Mouse (Mus musculus): ENCODE measurements around the gene Ugt1a6b. TPM values are rescaled to one million over a fixed set of nuclear protein-coding genes. Genes with fewer than 3 reads are reported as not detected.
"Not testable (repeated sequence)": the region's sequence is repeated elsewhere in the genome, so short reads cannot be mapped to it uniquely, and the experiment has no call there.

Ugt1a6b gene
- polyA plus RNA-seq, 1 experiment from 2014 or later, result 0.17 TPM

DNA sequence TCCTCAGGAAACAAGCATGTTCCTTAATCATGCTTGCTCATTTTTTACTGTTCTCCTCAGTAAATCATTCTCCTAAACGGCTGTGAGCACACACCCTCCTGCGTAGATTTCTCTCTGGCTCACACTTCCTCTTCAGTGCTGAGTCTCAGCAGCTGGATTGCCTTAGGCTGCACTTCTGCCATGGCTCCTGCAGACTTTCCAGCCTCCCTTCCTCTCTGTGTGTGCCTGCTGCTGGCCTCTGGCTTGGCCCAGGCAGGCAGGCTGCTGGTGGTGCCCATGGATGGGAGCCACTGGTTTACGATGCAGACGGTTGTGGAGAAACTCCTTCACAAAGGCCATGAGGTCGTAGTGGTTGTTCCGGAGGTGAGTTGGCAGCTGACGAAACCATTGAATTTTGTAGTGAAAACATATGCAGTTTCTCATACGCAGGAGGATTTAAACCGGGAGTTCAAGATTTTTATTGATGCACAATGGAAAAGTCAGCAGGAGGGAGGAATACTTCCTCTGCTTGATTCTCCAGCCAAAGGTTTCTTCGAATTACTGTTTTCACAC is 8.0 kb upstream of the Ugt1a6b start, which contains the start of gene Ugt1a7c:
Gene Ugt1a7c, plus strand, starts transcription at position 122 of the 552 bp plus-strand sequence.
- Histone ChIP-seq H3K4me3 (no peak within 1 kb of the TSS), H3K27me3 (no peaks in the 10 kb centered on the region), H3K9ac (no peak within 1 kb of the TSS), H3K9me3 (no peaks in the 10 kb centered on the region), H3K27ac (peak within 1 kb of the TSS; percentile 79), H3K36me3 (no peaks in the 10 kb centered on the region), H3K4me2 (no peak within 1 kb of the TSS), H3K4me1 (peaks cover 6% of the 10 kb centered on the region)
- ATAC-seq (ENCODE audit: insufficient number of reproducible peaks, insufficient read depth, low FRiP score, low TSS enrichment, low read depth), result no peak
- 40% methylated on average over 10 of the region's 10 CpGs for WGBS

DNA sequence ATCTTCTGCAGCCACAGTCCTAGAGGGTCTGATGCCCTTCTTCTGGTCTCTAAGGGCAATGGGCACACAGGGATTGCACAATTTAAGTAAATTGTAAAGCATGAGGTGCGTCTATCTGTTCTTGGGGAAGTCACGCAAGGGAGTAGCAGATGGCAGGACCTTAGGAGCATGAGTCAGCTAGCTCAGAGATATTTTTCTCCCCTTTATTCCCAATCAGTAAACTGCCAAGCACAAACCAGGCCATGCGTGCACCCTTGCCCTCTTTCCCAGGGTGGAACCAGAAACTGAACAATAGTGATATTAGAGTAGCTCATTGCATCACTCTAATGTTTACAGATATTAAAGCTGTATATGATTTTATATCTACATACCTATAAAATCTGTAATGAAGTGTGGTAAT is 4.5 kb upstream of the Ugt1a6b start:
- ATAC-seq (ENCODE audit: insufficient number of reproducible peaks, insufficient read depth, low FRiP score, low TSS enrichment, low read depth); H3K9ac ChIP-seq; H3K36me3 ChIP-seq; H3K27me3 ChIP-seq; H3K4me2 ChIP-seq; H3K27ac ChIP-seq; H3K9me3 ChIP-seq; H3K4me1 ChIP-seq; H3K4me3 ChIP-seq: not testable (repeated sequence)
- WGBS, result 85% methylated on average over 3 of the region's 3 CpGs

DNA sequence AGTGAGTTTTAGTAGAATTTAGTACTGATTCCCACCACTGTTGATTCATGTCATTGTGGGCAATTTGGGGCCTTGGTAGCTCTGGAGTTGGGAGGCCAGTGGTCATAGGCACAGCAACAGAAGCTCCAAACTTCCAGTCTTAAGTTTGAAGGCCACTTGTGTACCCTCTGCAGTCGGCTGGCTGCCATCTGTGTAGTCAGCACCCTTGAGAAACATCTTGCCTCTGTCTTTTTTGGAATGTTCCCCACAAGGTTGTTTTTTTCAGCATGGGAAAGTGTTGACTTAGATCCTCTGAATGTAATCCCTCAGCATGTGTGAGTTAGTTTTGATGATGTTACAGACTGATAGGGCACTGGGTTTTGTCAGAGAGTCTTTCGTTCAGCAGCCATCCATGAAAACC is 3.4 kb upstream of the Ugt1a6b start:
- H3K4me2 ChIP-seq; H3K36me3 ChIP-seq; H3K9me3 ChIP-seq; H3K9ac ChIP-seq; H3K27me3 ChIP-seq; H3K27ac ChIP-seq; H3K4me1 ChIP-seq; ATAC-seq (ENCODE audit: insufficient number of reproducible peaks, insufficient read depth, low FRiP score, low TSS enrichment, low read depth); H3K4me3 ChIP-seq: not testable (repeated sequence)
- WGBS, result 82% methylated on average over 2 of the region's 2 CpGs

DNA sequence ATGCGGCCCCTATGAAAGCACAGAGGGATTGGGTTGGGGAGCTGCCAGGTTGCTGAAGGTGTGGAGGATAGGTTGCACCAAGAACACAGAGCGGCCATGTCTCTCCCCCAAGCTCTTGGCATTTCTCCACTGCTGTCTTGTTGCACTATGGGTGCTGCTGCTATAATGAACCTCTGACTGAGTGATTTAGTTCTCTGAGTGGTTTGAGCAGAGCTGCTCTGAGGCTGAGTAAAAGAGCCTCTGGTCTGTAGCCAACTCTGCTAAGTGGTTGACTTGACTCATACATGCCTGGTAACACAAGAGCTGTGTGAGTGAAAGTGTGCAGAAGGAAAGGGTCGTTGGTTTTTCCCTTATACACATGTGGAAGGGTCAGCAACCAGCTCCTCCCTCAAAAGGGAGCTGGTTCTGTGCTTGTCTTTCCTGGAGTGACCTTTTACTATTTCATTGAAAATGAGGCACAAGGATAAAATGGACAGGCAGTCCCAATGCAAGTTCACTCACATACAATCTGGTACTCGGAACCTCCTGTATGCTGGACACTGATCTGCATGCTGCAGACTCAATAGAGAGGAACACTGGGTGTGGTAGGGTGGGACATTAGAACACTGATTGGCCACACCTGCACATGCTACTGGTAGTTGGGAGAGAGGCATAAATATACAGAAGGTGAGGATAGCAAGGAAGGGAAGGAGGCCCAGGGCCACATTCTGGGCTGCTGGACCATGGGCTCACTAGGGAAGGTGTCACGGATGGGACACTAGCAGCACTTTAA is 831 bp downstream of the Ugt1a6b start:
- H3K27ac ChIP-seq; ATAC-seq (ENCODE audit: insufficient number of reproducible peaks, insufficient read depth, low FRiP score, low TSS enrichment, low read depth); H3K4me3 ChIP-seq; H3K27me3 ChIP-seq; H3K4me1 ChIP-seq; H3K9ac ChIP-seq; H3K4me2 ChIP-seq; H3K9me3 ChIP-seq; H3K36me3 ChIP-seq: not testable (repeated sequence)
- 78% methylated on average over 5 of the region's 5 CpGs for WGBS

DNA sequence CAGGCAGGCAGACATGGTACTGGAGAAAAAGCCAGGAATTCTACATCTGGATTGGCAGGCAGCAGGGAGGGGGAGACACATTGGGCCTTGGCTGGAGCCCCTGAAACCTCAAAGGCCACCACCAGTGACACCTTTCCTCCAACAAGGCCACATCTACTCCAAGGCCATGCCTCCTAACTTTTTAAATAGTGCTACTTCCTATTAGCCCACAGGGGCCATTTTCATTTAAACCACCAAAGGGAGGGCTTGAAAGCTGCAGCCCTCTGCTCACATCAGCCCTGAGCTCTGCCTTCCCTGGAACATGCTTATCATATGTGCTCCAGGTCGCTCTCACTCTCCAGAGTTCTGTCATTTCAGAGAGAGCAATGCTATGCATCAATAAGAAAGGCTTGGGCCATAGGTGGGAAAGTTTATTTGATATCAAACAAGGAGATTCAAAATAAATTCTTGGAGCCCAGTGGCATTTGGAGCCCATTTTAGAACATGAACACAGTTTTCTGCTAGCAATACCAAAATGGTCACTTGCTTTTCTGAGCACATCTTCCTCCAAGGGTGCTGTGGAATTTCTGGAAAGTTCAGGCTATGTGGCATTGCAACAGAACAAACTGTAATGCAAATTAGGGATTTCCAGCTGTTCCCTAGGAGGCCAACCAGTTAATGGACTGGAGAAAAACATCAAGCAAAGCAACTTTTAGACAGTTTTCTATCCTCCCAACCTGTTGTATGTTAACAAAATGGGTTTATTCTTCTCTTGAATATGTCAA is 1.8 kb downstream of the Ugt1a6b start:
- no peak overlapping the region for H3K4me2 ChIP-seq
- no peak for ATAC-seq (ENCODE audit: insufficient number of reproducible peaks, insufficient read depth, low FRiP score, low TSS enrichment, low read depth)
- H3K27ac ChIP-seq, result no peak overlapping the region
- no peaks in the 10 kb centered on the region for H3K27me3 ChIP-seq
- H3K4me3 ChIP-seq, result no peak overlapping the region
- H3K36me3 ChIP-seq, result no peaks in the 10 kb centered on the region
- H3K9ac ChIP-seq, result no peak overlapping the region
- H3K4me1 ChIP-seq, result no peaks in the 10 kb centered on the region
- 86% methylated on average over 1 of the region's 1 CpGs for WGBS
- H3K9me3 ChIP-seq, result no peaks in the 10 kb centered on the region

DNA sequence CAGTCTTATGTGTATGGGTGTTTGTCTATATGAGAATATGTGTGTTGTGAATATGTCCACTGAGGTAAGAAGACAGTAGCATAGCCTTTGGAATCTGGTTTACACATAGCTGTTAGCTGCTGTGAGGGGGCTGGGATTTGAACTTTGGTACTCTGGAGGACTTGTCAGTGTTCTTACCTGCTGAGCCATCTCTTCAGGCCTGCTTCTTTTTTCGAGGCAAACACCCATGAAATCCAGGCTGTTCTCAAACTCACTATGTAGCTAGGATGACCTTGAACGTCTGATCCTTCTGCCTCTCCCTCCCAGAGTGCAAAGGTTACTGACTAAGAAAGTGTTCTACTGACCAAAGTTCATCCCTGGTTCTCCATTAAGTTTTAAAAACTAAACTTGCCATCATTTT is 2.6 kb downstream of the Ugt1a6b start:
- H3K27ac ChIP-seq, result no peak overlapping the region
- H3K36me3 ChIP-seq, result no peaks in the 10 kb centered on the region
- H3K27me3 ChIP-seq, result no peaks in the 10 kb centered on the region
- ATAC-seq (ENCODE audit: insufficient number of reproducible peaks, insufficient read depth, low FRiP score, low TSS enrichment, low read depth), result no peak
- no peak overlapping the region for H3K4me3 ChIP-seq
- H3K4me2 ChIP-seq, result no peak overlapping the region
- no peak overlapping the region for H3K9ac ChIP-seq
- no peaks in the 10 kb centered on the region for H3K9me3 ChIP-seq
- no peaks in the 10 kb centered on the region for H3K4me1 ChIP-seq
- 61% methylated on average over 2 of the region's 2 CpGs for WGBS

DNA sequence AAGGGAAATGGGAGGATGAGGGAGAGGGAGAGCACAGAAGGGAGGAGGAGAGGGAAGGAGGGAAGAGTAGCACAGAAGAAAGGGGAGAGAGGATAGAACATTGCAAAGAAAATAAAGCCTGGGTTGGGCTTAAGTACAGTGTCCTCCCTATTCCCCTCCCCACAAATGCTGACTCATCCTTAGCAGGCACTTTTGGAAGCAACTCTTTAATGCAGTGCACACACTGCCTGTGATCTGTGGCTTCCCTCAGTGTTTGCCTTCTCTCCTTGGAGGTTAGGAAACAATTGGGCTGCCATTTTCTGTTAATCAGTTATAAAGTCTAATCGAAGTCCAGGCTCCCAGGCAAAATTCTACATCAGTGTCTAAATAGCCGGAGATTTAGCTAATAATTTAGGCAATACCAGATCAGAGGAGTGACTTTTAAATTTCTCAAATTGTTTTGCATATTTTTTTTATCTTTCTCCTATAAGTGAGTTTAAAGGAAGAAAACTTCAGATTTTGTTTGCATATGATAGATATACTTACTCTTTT is 6.0 kb downstream of the Ugt1a6b start:
- H3K27me3 ChIP-seq; H3K4me3 ChIP-seq; H3K4me2 ChIP-seq; ATAC-seq (ENCODE audit: insufficient number of reproducible peaks, insufficient read depth, low FRiP score, low TSS enrichment, low read depth); H3K4me1 ChIP-seq; H3K9ac ChIP-seq; H3K27ac ChIP-seq; H3K36me3 ChIP-seq: not testable (repeated sequence)
- 75% methylated on average over 2 of the region's 2 CpGs for WGBS
- peaks cover 12% of the 10 kb centered on the region for H3K9me3 ChIP-seq

DNA sequence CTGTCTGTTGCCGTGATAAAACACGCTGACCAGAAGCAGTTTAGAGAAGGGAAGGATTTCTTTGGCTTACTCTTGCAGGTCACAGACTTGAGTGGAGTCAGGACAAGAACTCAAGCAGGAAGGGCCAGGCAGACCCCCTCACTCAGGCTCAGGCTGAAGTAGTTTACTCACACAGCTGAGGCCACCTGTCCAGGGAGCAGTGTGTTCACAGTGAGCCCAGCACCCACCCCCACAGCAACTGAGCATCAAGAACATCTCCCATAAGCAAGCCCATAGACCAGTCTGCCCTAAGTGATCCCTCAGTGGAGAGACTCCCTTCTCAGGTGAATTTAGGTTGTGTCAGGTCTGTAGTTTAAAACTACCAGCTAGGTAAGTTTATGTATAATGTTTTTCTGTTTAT is 6.6 kb downstream of the Ugt1a6b start:
- not testable (repeated sequence) for H3K9ac ChIP-seq; H3K4me3 ChIP-seq; H3K4me2 ChIP-seq; H3K4me1 ChIP-seq; ATAC-seq (ENCODE audit: insufficient number of reproducible peaks, insufficient read depth, low FRiP score, low TSS enrichment, low read depth); H3K27me3 ChIP-seq; H3K36me3 ChIP-seq; H3K27ac ChIP-seq
- 84% methylated on average over 2 of the region's 2 CpGs for WGBS
- H3K9me3 ChIP-seq, result peaks cover 12% of the 10 kb centered on the region

DNA sequence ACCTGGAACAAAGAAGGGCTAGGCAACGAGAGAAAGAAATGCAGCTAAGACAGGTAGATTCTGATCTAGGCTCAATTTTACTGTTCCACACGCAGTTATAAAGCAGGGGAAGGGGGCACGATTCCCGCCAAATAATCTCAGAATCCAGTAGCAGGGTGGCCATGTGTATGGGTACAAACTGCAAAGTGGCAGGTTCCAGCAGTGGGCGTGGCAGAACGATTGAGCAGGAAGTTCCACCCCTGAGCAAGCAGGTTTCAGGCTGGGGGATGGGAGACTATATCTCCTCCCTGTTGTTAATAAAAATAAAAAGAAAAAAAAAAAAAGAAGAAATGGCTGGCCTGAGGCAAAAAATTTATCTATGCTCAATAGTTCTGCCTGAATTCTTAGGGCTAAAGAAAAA is 9.7 kb downstream of the Ugt1a6b start:
- not testable (repeated sequence) for H3K4me2 ChIP-seq; ATAC-seq (ENCODE audit: insufficient number of reproducible peaks, insufficient read depth, low FRiP score, low TSS enrichment, low read depth); H3K27ac ChIP-seq; H3K36me3 ChIP-seq; H3K4me1 ChIP-seq; H3K27me3 ChIP-seq; H3K4me3 ChIP-seq; H3K9ac ChIP-seq
- 94% methylated on average over 6 of the region's 6 CpGs for WGBS
- peaks cover 12% of the 10 kb centered on the region for H3K9me3 ChIP-seq

DNA sequence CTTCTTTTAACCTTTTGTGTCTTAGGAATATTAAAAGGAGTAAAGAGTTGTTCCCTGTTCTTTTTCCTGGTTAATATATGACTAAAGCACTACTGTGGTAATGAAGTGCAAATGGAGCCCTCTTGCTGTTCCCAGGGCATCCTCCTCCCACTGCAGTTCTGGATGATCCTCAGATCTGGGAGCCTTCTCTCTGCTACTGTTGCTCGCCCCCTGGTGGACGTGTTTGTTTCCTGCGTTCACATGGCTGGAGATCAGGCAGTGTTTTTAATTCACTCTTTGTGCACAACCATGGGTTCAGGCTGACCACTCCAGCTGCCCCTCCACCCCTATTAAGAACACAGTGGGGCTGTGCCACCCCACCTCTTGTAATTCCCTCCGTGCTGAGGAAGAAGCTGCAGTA is 17.5 kb downstream of the Ugt1a6b start:
- 9% methylated on average over 4 of the region's 4 CpGs for WGBS
- not testable (repeated sequence) for H3K27me3 ChIP-seq; H3K9me3 ChIP-seq; H3K36me3 ChIP-seq; H3K27ac ChIP-seq; H3K9ac ChIP-seq; ATAC-seq (ENCODE audit: insufficient number of reproducible peaks, insufficient read depth, low FRiP score, low TSS enrichment, low read depth); H3K4me2 ChIP-seq; H3K4me3 ChIP-seq; H3K4me1 ChIP-seq

DNA sequence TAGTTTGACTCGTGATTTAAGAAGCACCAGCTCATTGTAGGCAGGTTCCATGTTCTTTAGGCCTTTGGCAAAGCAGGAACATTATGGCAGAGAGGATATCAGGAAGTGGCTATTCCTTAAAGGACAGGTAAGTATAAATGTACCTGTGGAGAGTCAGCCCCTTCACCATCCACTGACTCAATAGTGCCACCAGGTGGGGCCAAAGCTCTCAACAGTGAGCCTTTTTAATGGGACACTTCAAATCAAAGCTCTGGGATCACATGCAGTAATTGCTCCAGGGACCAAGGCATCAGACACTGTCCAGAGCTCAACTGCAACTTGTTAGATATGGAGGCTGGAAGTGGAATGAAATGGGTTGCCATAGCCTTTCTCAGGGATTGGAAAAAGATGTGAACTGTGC is 18.5 kb downstream of the Ugt1a6b start:
- H3K27ac ChIP-seq; ATAC-seq (ENCODE audit: insufficient number of reproducible peaks, insufficient read depth, low FRiP score, low TSS enrichment, low read depth); H3K4me2 ChIP-seq; H3K4me1 ChIP-seq; H3K9me3 ChIP-seq; H3K4me3 ChIP-seq; H3K9ac ChIP-seq; H3K27me3 ChIP-seq; H3K36me3 ChIP-seq: not testable (repeated sequence)
- no CpG with 5 or more reads among the region's 1 CpGs for WGBS

All from embryonic facial prominence, embryonic 13.5 days (tissue).